Mouse (Mus musculus): ENCODE results near the gene Btbd16. TPM values are rescaled to one million over a fixed set of nuclear protein-coding genes. Genes with fewer than 3 reads are reported as not detected.

Gene Btbd16
- polyA plus RNA-seq (2015; fragmentation: Nextera tagmentation; extraction: Ambion mirVana), result 0.11 and 0.25 TPM in 2 replicates

DNA sequence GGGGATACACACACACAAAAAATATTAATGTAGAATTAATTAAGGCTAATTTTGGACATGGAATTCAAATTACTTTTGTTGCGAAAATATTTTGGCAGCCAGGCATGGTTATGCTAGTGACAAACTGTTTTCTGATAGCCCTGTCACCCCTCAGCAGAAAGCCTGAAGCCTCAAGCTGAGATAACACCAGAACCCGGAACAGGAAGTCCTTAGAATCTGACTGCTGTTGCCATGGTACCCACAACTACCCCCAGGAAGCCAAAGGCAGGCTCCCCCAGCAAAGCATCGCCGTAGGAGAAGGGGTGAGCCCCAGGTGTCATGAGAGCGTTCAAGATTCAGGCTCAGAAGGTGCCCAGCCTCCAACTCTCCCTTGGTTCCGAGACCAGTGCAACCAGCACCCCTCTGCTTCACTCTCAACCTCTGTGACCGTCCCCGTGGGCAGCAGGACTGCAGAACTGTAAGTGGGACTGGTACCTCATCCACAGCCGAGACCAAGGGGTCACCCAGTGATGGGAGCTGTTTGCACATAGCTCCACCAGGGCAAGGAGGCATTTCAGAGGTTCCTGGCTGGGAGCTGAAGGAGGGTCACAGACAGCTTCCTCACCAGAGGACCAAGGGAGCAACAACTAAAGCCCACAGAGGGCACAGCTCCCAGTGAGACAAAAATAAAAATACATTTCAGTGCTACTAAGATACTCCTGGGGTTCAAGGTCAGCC, at the start of gene Btbd16:
TSS of gene Btbd16 (plus strand) at position 156 of the 717 bp plus-strand sequence.
- no peak within 1 kb of the TSS for H3K27ac ChIP-seq (replicated peaks)
- WGBS, result 57% methylated on average over 9 of the region's 9 CpGs
- no peaks in the 10 kb centered on the region for H3K4me1 ChIP-seq (replicated peaks)
- H3K4me2 ChIP-seq, result no peak within 1 kb of the TSS
- H3K9me3 ChIP-seq, result no peaks in the 10 kb centered on the region
- no peak within 1 kb of the TSS for H3K9ac ChIP-seq
- no peak within 1 kb of the TSS for H3K4me3 ChIP-seq
- no peak for ATAC-seq (ENCODE audit: low read depth)
- no peaks in the 10 kb centered on the region for H3K27me3 ChIP-seq
- H3K36me3 ChIP-seq, result no peaks in the 10 kb centered on the region

- H3K4me2 ChIP-seq, result no peak overlapping the region
- WGBS, result 57% methylated on average over 3 of the region's 3 CpGs
- no peaks in the 10 kb centered on the region for H3K27me3 ChIP-seq
- no peak overlapping the region for H3K4me3 ChIP-seq
- 0 out of 2 replicates have a peak overlapping the region, but pooled peaks have one; percentile 11 for H3K27ac ChIP-seq (replicated peaks)
- no peaks in the 10 kb centered on the region for H3K9me3 ChIP-seq
- peaks cover 30% of the 10 kb centered on the region for H3K4me1 ChIP-seq (replicated peaks)
- no peak for ATAC-seq (ENCODE audit: low read depth)
- H3K9ac ChIP-seq, result no peak overlapping the region
- peaks cover 59% of the 10 kb centered on the region for H3K36me3 ChIP-seq
Observed at GRCm38 (mm10) chr7:130726185-130726584, 47.7 kb upstream of the Btbd16 start.

GRCm38 (mm10) chr7:130726724-130727422, 47.0 kb upstream of the Btbd16 start:
- no peaks in the 10 kb centered on the region for H3K9me3 ChIP-seq
- H3K4me3 ChIP-seq, result no peak overlapping the region
- H3K27me3 ChIP-seq, result no peaks in the 10 kb centered on the region
- H3K27ac ChIP-seq (replicated peaks), result 0 out of 2 replicates have a peak overlapping the region, but pooled peaks have one; percentile 11
- WGBS, result 73% methylated on average over 8 of the region's 8 CpGs
- H3K4me2 ChIP-seq, result no peak overlapping the region
- no peak for ATAC-seq (ENCODE audit: low read depth)
- H3K9ac ChIP-seq, result no peak overlapping the region
- H3K36me3 ChIP-seq, result peaks cover 63% of the 10 kb centered on the region
- peaks cover 36% of the 10 kb centered on the region for H3K4me1 ChIP-seq (replicated peaks)

- no peak overlapping the region for H3K9ac ChIP-seq
- H3K4me2 ChIP-seq, result no peak overlapping the region
- ATAC-seq (ENCODE audit: low read depth), result no peak
- 93% methylated on average over 4 of the region's 4 CpGs for WGBS
- H3K27ac ChIP-seq (replicated peaks), result no peak overlapping the region
- H3K9me3 ChIP-seq, result no peaks in the 10 kb centered on the region
- H3K36me3 ChIP-seq, result peaks cover 63% of the 10 kb centered on the region
- no peaks in the 10 kb centered on the region for H3K27me3 ChIP-seq
- no peak overlapping the region for H3K4me3 ChIP-seq
- H3K4me1 ChIP-seq (replicated peaks), result peaks cover 43% of the 10 kb centered on the region
Observed at GRCm38 (mm10) chr7:130727560-130727959, 46.3 kb upstream of the Btbd16 start.

DNA sequence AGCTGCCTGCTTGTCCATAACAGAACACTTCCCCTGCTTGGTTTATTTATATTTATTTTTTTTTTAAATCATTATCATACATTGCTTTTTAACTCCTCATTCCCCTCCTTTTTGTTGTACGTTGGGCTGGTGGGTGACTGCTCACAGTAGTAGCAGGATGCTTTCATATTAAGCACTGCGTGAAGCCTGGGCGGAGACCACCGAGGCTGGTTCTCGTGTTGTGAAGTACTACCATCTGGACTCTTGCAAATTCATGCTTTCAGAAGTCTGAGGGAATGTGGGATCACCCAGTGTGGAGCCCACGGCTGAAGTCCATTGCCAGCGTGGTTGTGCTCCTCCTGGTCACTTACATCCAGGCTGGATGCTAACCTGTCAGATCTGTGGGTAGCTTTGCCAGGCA, 42.1 kb upstream of the Btbd16 start:
- peak overlapping the region; percentile 78 for H3K27ac ChIP-seq (replicated peaks)
- H3K4me3 ChIP-seq, result no peak overlapping the region
- peaks cover 39% of the 10 kb centered on the region for H3K4me1 ChIP-seq (replicated peaks)
- no peak overlapping the region for H3K4me2 ChIP-seq
- no peaks in the 10 kb centered on the region for H3K27me3 ChIP-seq
- ATAC-seq (ENCODE audit: low read depth), result no peak
- no peaks in the 10 kb centered on the region for H3K9me3 ChIP-seq
- WGBS, result 53% methylated on average over 7 of the region's 7 CpGs
- peaks cover 67% of the 10 kb centered on the region for H3K36me3 ChIP-seq
- H3K9ac ChIP-seq, result peak overlapping the region; percentile 26; the same call in 1 of the 2 replicates

DNA sequence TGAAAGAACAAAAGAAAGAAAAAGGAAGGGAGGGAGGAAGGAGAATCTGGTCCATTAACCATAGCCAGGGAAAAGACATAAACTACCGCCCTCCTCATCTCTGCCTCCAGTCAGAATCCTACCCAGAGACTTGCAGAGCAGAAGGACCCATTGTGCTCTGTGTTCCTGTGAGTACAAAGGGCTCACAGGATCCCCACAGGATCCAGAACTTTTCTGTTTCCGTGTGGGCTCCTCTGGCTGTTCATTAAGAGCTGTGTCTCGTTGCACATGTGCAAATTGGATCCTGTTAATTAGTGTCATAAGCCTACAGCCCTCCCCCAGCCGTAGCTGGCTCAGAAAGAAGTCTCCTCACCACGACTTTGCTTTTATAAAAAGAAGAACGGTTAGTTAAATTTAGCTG, 41.0 kb upstream of the Btbd16 start:
- no peaks in the 10 kb centered on the region for H3K9me3 ChIP-seq
- no peak for ATAC-seq (ENCODE audit: low read depth)
- peaks cover 77% of the 10 kb centered on the region for H3K36me3 ChIP-seq
- H3K9ac ChIP-seq, result 0 out of 2 replicates have a peak overlapping the region, but pooled peaks have one; percentile 3
- peaks cover 37% of the 10 kb centered on the region for H3K4me1 ChIP-seq (replicated peaks)
- H3K4me2 ChIP-seq, result no peak overlapping the region
- H3K4me3 ChIP-seq, result no peak overlapping the region
- no peaks in the 10 kb centered on the region for H3K27me3 ChIP-seq
- peak overlapping the region; percentile 78 for H3K27ac ChIP-seq (replicated peaks)
- WGBS, result 34% methylated on average over 6 of the region's 6 CpGs

- Histone ChIP-seq H3K4me3 (no peak overlapping the region), H3K27me3 (no peaks in the 10 kb centered on the region), H3K4me2 (no peak overlapping the region), H3K27ac (replicated peaks) (peak overlapping the region; percentile 78), H3K36me3 (peaks cover 77% of the 10 kb centered on the region), H3K4me1 (replicated peaks) (peaks cover 37% of the 10 kb centered on the region), H3K9me3 (no peaks in the 10 kb centered on the region), H3K9ac (no peak overlapping the region)
- ATAC-seq (ENCODE audit: low read depth), result 0 out of 2 replicates have a peak, but pooled peaks have one; percentile 36
- WGBS, result 92% methylated on average over 8 of the region's 8 CpGs
Observed at GRCm38 (mm10) chr7:130733423-130733822, 40.4 kb upstream of the Btbd16 start.

DNA sequence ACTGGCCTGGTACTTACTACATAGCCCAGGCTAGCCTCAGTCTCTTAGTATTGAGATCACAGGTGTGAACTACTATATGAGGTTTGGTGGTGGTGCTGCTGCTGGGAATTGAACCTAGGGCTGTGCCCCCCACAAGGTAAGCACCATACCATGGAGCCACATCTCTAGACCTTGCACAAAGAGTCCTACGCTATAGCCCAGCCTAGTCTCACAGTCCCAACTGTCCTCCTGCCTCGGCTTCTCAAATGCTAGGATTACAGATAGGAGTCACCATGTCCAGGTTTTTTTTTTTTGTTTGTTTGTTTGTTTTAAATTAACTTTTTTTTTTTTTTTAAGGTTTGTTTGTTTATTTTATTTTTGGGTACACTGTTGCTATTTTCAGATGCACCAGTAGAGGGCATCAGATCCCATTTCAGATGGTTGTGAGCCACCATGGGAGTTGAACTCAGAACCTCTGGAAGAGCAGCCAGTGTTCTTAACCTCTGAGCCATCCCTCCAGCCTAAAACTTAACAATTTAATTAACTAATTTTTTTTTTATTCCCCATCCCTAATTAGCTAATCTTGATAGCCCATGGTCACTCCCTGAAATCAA, 39.6 kb upstream of the Btbd16 start:
- Histone ChIP-seq H3K27ac (replicated peaks) (no peak overlapping the region), H3K27me3 (no peaks in the 10 kb centered on the region), H3K4me2 (no peak overlapping the region), H3K9me3 (no peaks in the 10 kb centered on the region), H3K36me3 (peaks cover 76% of the 10 kb centered on the region), H3K4me3 (no peak overlapping the region), H3K9ac (no peak overlapping the region), H3K4me1 (replicated peaks) (peaks cover 37% of the 10 kb centered on the region)
- 96% methylated on average over 2 of the region's 2 CpGs for WGBS
- no peak for ATAC-seq (ENCODE audit: low read depth)

GRCm38 (mm10) chr7:130741099-130741498, 32.8 kb upstream of the Btbd16 start:
- ATAC-seq (ENCODE audit: low read depth), result no peak

GRCm38 (mm10) chr7:130743239-130744025, 30.4 kb upstream of the Btbd16 start:
- no peak overlapping the region for H3K4me2 ChIP-seq
- 59% methylated on average over 9 of the region's 9 CpGs for WGBS
- H3K36me3 ChIP-seq, result peaks cover 95% of the 10 kb centered on the region
- no peak for ATAC-seq (ENCODE audit: low read depth)
- peaks cover 13% of the 10 kb centered on the region; the same call in 1 of the 2 replicates for H3K4me1 ChIP-seq (replicated peaks)
- H3K9ac ChIP-seq, result no peak overlapping the region
- H3K4me3 ChIP-seq, result no peak overlapping the region
- H3K27me3 ChIP-seq, result no peaks in the 10 kb centered on the region
- peak overlapping the region; percentile 59 for H3K27ac ChIP-seq (replicated peaks)
- no peaks in the 10 kb centered on the region for H3K9me3 ChIP-seq

More at GRCm38 (mm10) chr7:130741099-130741498, 32.8 kb upstream of the Btbd16 start:
- H3K27ac ChIP-seq (replicated peaks), result no peak overlapping the region
- H3K9me3 ChIP-seq, result no peaks in the 10 kb centered on the region
- no peak overlapping the region for H3K4me2 ChIP-seq
- H3K4me1 ChIP-seq (replicated peaks), result peaks cover 13% of the 10 kb centered on the region; the same call in 1 of the 2 replicates
- H3K4me3 ChIP-seq, result no peak overlapping the region
- H3K9ac ChIP-seq, result no peak overlapping the region
- WGBS, result 84% methylated on average over 4 of the region's 4 CpGs
- peaks cover 98% of the 10 kb centered on the region for H3K36me3 ChIP-seq
- no peaks in the 10 kb centered on the region for H3K27me3 ChIP-seq

- Histone ChIP-seq H3K27ac (replicated peaks) (peak overlapping the region; percentile 89), H3K4me1 (replicated peaks) (peaks cover 43% of the 10 kb centered on the region), H3K9ac (no peak overlapping the region), H3K9me3 (no peaks in the 10 kb centered on the region), H3K4me3 (no peak overlapping the region), H3K4me2 (no peak overlapping the region), H3K36me3 (peaks cover 72% of the 10 kb centered on the region), H3K27me3 (no peaks in the 10 kb centered on the region)
- 87% methylated on average over 4 of the region's 4 CpGs for whole genome bisulfite sequencing
- no peak for ATAC-seq (ENCODE audit: low read depth)
Observed at GRCm38 (mm10) chr7:130749165-130749564, 24.7 kb upstream of the Btbd16 start.

Measured in neural tube, embryonic 13.5 days (tissue).